Mouse (Mus musculus): ENCODE measurements around the gene Tada2b.

Gene Tada2b

DNA sequence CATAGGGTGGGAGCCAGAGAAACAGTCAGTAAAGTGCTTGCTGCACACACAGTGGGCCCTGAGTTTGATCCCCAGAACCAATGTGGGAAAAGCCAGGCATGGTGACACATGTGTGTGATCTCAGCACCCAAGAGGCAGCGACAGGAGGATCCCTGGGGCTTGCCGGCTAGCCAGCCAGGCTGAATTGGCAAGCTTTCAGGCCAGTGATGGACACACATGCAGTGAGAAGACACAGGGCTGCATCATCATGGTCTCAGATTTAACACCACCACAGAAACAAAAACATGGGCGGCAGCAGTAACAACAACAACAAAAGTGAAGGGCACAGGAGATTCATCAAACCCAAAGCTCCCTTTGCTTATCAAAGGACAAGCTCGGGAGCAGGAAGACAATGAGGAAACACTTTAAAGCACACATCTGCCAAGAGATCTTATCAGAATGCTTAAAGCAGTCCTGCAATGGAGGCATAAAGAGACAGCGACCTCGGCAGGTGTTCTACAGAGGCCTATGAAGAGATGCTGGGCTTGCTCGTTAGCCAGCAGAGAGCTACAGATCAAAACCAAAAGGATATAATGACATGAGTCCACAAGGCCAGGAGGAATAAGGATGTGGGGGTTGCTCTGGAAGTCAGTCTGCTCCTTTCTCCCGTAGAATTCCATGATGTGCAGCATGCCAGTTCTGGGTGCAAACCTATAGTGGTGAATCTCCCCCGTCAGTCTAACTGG is 37.8 kb downstream of the Tada2b start:
- DNase-seq (ENCODE audit: low spot score), result no peak

DNA sequence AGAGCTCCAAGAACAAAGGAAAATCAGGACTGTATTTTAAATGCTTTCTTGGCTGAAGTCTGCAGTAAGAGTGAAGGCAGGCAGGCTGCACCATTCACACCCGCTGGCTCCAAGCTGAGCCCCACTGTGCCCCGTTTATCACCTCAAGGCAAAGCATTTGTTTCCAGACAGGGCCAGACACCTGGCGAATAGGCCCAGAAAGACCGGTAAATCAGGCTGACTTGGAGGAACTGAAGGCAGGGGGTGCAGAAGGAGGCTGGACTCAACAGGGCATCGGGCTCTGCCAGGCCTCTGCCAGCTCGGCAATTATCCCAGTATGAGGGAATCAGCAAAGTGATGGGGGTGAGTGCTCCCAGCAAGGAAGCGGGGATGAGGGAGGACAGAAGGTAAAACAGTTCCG is 39.1 kb downstream of the Tada2b start:
- DNase-seq (ENCODE audit: low spot score), result no peak

DNA sequence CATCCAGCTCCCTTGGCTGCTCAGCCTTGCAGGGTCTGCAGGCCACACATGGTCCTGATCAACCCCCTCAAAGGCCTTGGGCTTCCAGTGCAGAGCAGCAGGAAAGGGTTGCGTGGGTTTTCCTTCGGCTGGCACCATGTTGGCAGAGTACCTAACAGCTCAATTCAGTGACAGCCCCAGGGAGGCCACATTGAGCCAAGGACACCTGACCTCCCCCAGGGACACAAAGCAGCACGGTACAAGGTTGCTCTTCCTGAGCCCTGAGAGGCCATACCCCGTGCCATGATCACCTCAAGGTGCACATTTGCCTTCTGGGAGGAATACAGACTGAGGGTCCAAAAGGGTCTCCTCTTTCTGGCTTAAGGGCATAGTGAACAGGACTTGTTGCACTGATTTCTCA is 39.5 kb downstream of the Tada2b start:
- DNase-seq (ENCODE audit: low spot score), result no peak

DNA sequence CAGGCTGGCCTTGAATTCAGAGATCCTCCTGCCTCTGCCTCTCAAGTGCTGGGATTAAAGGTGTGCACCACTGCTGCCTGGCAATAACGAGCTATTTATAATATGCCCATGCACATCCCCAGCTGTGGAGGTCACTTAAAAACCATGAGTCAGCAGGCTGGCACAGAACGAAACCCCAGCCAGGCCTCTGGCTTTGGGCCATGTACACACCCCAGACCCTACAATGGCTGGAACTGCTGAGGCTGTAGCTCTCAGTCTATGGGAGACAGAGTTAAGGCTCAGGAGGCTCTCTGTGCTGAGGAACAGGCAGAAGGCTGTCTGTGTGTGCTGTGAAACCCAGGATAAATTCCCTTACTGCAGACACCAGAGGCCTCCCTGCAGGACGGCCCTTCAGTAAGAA is 43.3 kb downstream of the Tada2b start:
- no peak for DNase-seq (ENCODE audit: low spot score)

DNA sequence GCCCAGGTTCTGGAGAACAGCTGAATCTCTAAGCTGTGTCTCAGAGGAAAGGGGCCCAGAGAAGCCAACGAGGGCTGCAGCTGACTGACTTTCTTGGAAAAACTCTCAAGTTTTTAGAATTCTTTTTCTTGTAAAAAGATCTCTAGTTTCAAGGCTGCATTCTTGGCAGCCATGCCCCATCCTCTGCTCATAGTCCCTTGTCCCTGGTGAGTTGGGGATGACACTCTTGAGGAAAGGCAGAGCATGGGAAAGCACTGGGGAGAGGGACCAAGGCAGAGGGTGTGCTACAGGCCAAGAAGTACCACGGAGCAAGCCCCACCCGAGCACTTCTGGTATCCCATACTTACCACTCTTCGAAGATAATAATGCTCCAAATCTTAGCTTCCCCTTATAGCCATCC is 47.2 kb downstream of the Tada2b start:
- peak; percentile 23 for DNase-seq (ENCODE audit: low spot score)

DNA sequence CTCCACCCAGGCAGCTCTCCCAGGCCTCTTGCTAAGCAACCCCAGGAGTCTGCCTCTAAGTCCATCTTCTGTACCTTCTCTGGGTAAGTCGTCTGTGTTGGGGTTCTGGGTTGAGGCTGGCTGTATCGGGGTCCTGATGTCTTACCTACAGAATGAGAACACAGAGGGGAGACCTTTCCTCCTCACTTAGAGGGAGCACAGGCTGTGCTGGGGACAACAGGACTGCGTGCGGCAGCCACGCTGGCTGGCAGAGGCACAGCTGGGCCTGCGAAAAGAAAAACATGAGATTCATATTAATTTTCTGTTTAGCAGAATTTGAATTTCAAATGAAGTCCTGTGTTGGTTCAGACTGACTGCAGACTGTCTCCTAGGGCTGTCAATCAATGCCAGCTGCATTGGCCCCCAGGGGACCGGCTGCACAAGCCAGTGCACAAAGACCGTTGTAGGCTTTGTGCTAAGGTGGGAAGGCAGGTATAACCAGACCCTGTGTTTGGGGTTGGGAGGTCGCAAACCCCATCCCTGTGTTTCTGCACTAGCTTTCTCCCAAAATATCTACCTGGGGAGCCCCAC is 49.6 kb downstream of the Tada2b start:
- no peak for DNase-seq (ENCODE audit: low spot score)

DNA sequence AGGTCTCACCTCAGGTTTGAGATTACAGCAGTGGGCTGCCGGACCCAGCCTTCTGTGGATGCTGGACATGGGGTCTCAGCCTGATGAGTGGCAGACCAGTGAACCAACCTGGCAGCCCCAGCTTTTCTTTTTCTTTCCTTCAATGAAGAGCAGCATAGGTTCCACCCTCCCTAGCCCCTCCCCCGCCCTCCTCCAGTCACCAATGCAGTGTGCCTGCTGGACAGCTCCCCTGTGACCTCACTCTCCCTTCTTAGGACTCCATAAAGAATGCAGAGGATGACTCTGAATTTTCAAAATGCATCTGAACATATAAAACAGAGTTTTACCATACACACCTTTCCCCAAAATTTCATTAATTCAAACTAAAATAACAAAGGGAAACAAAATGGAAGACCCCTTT is 52.4 kb downstream of the Tada2b start:
- no peak for DNase-seq (ENCODE audit: low spot score)

DNA sequence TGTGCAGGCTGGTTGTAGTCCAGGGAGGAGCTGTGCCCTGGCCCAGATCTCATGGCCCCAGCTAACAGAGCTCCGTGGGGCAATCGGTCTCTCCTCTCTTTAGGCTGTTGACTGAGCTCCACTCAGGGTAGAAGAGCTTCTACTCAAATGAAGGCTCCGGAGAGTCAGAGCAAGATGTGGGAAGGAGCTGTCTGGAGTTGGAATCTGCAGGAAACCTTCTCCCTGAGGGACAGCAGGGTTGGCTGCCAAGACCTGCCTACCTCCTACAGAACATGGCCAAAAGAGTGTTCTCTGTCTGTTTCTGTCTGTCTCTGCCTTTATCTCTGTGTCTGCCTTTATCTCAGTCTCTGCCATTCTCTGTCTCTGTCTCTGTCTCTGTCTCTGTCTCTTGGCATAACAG is 54.5 kb downstream of the Tada2b start:
- peak; percentile 24 for DNase-seq (ENCODE audit: low spot score)

DNA sequence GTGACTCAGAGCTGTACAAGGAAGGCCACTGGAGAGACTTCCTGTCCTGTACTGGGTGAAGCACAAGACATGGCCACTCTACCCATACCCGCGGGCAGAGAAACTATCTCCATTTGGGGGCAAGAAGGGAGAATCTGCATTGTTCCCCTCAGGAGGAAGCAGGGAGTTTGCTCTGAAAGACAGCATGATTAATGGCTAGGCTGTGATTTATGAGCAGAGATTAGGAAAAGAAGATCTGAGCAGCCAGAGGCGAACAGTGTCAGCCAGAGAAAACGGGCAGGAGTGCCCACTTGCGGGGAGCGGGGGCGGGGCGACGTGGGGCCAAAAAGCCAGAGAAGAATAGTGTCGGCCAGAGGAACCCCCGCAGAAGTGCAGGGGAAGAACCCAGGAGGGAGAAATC is 56.3 kb downstream of the Tada2b start:
- DNase-seq (ENCODE audit: low spot score), result no peak

DNA sequence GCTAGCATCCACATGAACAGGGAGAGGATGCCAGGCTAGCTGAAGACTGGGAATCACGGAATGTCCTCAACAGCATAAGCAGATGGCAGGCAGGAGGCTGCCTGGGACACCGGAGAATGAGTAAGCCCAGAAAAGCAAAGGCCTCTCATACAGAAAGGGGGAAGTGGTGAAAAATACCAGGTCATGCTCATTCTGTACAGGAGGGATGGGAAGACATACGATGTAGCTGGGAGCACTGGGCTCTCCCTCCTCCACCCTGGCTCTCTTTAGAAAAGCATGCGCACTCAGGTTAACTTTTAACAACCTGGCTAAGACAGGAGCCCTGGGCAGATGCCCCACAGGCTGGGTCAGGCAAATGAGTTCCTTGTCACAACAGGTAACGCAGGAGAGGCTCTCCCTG is 57.7 kb downstream of the Tada2b start:
- DNase-seq (ENCODE audit: low spot score), result no peak

DNA sequence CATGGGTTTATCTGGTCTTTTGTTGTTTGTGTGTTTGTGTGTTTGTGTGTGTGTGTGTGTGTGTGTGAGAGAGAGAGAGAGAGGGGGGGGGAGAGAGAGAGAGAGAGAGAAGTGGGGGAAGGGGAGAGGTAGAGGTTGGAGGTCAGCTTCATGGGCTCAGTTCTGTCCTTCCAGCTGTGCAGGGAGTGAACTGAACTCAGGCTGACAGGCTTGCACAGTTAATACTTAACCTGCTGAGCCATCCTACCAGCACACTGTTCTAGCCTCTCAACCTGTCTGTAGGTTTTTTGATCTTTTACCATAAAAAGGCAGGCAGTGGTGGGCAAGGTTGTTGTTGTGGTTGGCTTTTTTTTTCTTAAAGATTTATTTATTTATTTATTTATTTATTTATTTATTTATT is 59.4 kb downstream of the Tada2b start:
- no peak for DNase-seq (ENCODE audit: low spot score)

All from adipocyte (in vitro differentiated cells).